Mouse (Mus musculus) adrenal gland, postnatal 4 days (tissue): Measurements from ENCODE around the gene Bcl7a. TPM values are rescaled to one million over a fixed set of nuclear protein-coding genes. Genes with fewer than 3 reads are reported as not detected.

Source experiments
- DNase-seq, 2 experiments: peaks; one replicate each; pipeline ENCODE4 v3.0.0; 2021 to 2022; ENCODE audit warnings: low spot score in 2 of 2, mixed read lengths in 2 of 2
- total RNA-seq, 2 experiments: library from RNA; stranded (reverse); gene quantifications; 2 replicates each; pipeline ENCODE4 v1.2.3; 2021

Gene Bcl7a
- total RNA-seq, 2 experiments from 2014 or later: 21.8 to 29.2 TPM

DNA sequence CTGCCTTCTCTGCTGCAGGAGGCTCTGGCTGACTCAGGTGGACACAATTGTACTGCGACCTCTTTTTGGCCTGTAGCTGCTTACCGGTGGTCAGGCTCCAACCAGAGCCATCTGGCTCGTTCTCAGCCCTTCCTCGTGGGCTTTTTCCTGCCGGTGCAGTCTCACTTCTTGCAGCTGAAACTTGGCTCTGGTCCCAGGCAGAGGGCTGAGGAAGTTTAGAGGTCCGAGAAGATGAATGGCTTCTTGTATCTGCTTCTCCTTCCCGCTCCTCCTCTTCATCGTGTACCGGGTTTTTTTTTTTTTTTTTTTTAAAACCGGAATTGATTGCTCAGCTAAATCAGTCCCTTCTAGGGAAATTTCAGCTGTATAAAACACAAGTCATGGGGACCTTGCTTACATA lies 32.9 kb downstream of the Bcl7a start:
- DNase-seq: peak in 1 of 2 experiments; percentile 46

DNA sequence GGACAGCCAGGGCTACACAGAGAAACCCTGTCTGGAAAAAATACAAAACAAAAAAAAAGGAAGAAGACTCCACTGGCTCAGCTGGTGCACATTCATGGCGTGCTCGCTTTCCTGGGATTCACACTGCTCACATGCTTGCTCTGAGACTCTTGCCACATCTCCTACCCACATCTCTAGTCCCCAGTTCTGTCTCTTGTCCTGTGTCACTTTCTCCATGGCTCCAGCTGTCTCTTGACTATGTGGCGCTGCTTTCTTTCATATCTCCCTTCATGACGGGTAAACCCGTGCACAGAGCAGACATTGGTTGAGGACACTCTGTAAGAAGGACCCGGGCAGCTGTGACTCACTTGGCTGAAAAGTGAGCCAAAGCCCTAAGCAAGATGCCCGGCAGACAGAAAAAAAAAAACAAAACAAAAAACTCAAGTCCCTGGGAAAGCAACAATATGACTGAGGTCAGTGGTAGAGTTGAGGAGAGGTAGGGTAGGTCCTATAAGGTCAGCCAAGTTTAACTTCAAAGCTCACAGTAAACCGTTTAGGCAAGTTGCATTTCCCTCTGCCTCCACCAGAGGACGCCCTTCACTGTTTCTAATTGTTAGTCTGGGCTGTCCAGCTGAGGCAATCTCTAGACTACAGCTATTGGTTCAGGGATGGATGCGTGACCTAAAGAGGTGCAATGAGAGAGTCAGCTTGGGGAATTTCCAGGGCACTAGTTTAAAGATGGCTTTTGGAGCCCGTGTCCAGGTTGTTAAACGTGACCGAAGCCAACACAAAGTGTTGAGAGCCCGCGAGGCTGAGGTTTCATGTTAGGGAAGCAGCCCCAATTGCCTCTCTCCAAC lies 33.7 kb downstream of the Bcl7a start:
- peak; percentile 57 to 63 for DNase-seq

DNA sequence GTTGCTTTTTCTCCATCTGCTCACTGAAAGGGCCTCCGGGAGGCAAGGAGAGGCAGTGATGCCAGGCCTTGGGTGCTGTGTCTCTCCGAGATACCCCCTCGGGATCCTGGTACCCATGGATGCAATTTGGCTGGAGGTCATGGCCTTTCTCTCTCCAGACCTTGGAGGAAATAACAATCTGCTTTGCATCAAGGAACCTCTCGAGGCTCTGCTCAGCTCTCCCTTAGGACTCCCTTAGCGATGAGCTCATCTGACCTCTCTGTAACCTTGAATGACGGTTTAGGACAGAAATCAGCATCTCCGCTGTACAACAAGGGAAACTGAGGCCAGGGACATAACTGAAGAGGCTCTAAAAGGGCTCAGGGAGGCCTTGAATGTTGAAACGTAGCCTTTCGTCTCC lies 35.1 kb downstream of the Bcl7a start:
- no peak for DNase-seq

DNA sequence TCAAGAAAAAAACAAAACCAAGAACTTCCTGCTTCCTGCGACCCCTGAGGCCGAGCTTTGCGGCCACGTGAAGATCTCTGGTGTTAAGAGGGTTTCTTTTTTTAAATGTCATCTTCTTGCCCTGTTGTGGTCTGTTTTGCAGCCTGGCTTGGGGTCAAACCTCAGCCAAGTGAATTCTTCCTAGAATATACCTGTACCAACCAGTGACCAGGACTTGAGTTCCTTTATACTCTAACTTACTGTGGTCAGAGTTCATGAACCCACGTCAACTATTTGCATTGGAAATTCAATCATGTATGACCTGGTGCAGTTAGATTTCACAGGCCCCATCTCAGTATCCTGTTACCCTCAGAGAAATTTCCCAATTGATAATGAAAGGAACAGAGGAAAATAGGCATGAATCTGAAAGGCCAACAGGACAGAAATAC lies 35.9 kb downstream of the Bcl7a start:
- DNase-seq: no peak

DNA sequence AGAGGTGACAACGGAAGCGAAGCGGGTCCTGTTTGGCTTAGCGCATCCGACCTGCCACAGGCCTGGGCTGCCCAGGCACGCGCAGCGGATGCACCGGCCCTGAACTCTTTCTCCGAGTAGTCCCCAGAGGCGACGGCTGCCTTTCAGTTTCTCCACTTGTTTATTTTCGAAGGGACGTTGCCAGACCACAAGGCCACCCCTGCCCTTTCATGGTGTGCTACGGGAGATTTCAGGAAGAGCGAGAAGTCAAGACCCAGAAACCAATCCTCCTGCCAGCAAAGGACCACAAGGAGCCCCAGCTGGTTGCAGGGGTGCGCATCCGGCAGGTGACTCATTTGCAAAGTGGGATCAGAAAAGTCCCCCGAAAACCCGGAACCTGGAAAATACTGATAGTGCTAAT lies 38.3 kb downstream of the Bcl7a start:
- no peak for DNase-seq

DNA sequence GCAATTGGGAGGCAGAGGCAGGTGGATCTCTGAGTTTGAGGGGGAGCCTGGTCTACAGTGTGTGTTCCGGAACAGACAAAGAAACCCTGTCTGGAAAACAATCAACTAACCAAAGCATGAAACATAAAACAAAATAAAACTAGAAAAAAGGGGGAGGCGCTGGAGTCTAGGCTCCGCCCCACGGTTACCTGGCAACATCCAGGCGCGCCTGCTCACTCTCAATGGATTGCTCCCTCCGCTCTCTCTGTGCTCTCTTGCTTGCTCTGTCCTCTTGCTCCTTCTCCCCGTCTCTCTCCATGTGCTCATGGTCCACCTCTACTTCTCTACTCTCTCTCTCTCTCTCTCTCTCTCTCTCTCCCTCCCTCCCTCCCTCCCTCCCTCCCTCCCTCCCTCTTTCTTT lies 39.1 kb downstream of the Bcl7a start:
- DNase-seq: no peak

DNA sequence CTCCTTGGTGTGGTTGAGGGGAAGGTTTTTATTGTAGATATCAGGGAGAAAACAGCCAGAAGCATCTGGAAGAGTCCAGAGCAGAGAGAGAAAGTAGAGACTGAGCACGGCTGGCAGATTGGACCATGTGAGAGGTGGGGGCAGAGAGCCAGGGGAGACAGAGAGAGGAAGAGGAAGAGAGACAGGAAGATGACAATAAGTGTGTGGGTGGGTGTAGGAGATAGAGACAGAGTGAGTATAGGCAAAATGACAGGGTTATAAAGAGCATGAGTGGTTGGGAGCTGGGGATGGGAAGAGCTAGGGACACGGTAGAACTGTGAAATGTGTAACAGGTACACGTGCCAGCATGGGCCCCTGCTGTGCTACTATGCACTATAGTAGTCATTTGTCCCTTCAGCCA lies 44.8 kb downstream of the Bcl7a start:
- DNase-seq: no peak

DNA sequence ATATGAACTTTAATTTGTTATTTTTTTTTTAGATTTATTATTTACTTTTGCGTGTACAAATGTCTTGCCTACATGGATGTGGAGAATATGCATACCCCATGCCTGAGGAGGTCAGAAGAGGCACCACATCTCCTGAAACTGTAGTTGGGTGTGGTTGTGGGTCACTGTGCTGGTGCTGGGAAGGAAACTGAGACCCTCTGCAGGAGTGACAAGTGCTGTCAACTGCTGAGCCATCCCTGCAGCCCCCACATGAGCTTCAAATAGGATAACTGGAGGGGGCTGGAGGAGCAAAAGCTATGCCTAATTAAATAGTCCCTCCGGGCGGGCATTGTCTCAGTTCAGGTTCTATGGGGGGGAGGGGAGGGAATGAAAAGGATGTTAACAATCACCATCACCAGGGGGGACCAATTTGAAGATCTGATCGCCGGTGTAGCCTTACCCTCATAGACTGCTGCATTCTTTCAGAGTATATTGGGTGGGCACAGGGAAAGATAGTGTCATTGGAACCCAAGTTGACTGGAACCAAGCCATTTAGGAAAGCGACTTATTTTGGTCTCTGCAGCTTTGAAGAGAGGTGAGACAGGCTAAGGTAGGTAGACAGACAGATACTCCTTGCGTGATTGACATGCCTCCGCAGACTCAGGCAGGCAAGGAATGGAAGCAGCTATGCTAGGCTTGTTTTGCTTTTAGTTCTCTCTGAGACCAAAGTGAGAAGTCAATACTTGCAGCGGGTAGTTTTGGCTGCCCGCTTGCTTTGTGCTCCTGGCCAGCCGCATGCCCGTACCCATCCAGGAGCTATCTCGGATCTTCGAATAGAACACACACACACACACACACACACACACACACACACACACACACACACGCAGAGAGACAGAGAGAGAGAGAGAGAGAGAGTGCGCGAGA lies 47.2 kb downstream of the Bcl7a start:
- DNase-seq: no peak

DNA sequence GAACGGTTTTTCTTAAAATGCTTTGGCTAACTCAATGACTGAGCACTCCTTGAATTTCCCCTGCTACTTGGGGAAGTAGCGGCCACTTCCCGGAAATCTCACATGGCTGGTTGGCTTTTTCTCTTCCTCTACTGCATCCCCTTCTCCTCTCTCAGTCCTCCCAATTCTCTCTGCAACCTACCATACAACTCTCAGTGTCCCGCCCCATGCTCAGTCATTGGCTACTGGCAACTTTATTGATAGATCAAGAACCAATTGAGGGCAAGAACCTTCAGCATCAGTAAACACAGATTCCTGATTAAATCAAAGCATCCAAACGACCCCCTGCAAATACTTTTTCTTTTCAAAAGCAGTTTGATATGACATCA lies 47.8 kb downstream of the Bcl7a start:
- DNase-seq: no peak

DNA sequence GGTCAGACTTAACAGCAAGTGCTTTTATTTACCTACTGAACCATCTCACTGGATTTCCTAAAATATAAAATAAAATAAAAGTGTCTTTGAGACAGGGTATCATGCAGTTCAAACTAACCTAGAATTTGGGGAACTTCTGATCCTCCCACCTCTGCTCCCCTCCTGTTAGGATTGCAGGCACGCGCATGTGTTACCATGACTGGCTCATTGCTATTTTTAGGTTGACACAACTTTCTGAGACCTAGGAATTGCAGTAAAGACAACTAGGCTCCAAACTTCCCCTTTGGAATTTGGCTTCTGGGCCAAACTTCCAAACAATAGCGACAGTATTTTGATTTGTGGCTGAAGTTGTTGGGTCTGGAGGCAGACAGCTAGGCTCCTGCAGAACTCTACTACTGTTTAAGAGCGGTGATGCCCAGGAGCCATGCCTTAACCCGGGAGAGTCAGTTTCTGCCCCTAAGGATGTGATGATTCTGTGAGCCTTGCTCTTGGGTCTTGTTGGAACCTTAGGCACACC lies 50.2 kb downstream of the Bcl7a start:
- no peak for DNase-seq

DNA sequence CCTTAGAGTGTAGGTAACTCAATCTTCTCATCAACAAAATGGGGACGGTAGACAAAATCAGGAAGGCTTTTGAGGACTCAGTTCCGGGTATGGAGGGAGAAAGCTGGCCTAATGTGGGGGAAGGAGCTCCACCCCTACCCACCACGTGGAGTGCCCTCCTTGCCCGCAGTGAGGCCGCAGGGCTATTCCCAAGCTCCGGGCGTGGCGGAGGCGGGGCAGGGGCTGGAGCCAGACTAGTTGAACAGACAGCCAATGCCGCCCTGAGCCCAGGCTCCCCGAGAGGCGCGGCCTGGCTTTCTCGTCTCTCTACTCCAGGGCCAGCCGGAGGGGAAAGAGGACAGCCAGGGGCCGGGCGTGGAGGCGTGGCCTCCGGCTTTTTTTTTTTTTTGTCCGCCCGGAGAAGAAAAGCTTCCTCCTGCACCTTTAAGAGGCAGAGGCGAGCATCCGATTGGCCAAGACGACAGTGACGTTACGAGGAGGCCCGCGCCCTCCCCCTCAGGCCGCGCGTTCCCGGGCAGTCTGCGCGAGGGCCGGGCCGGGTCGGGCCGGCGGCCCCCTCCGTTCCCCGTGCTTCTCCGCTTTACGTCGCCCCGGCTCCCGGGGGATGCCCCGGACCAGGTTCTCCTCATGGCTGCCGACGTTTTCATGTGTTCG lies 50.8 kb downstream of the Bcl7a start, which contains the start of gene Mlxip:
Mlxip (plus strand) TSS at position 496 of the 654 bp plus-strand sequence.
- DNase-seq: peak; percentile 86 to 91

DNA sequence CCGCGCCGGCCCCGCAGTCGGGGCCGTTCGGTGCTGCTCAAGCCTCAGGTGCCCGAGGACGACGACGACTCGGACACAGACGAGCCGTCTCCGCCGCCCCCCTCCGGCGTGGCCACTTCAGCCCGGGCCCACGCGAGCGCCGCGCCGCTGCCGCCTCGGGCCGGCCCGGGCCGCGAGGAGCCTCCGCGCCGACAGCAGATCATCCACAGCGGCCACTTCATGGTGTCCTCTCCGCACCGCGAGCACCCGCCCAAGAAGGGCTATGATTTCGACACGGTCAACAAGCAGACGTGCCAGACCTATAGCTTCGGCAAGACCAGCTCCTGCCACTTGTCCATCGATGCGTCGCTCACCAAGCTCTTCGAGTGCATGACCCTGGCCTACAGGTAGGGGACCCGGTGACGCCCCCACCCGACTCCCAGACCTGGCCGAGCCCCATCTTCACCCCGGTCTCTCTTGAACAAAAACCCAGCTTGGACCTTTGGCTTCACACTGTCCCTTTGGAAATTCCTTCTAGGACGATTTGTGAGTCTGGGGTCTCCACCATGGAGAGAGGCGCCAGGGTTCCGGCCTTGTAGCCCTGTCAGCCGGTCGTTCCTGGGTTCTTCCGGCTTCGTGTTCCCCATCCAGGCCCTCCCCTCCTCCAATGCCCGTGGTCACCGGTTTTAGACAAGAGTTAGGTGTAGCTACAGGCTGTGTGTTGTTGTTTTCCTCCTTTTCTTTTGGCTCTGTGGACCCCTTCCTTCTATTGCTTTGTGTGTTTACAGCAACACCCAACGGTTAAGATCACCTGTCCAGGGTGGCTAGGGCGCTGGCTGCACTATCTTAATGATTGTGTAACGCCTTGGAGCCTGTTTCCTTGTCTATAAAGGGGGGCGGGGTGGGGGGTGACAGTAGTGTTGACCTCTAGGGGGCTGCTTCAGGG lies 51.6 kb downstream of the Bcl7a start:
- DNase-seq: no peak

DNA sequence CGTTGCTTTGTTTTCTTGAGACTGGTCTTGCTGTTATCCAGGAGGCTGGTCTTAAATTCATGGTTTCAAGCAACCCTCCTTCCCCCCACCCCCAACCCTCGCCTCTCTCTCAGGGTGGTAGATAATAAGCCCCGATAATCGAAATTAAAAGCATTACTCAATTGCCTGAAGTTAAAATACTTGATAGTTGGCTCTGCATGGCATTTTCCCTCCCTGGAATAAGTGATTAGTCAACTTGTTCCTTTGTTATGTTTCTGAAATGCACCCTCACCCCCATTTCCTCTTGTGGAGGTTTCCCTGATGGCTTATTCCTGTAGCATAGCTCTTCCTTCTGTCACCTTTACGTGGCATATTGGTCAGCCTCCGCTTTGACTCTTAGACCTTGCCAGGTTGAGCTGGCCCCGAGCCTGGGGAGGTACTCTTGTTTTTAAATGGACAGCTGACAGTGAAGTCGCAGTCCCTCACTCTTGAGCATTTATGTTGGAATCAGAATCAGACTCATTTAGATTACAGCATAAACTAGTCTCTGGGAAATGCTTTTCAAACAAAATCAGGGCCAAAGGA lies 53.3 kb downstream of the Bcl7a start:
- DNase-seq: no peak

DNA sequence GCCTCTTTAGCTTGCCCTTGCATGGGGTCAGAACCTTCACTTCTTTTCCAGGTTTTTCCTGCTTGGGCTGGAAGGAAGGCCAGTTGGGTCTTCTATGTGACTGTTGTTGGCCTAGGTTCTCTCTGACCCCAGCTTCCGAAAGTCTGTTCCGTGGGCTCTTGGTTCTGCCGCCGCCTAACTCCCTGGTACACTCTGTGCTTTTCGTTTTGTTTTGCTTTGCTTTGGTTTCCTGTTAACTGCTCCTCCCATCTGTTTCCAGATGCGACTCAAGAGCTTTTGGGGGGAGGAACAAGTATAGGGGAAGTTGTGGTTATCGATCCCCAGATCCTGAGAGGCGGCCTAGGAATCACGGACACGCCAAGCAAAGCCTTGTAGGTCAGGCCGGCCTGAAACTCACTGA lies 54.2 kb downstream of the Bcl7a start:
- no peak for DNase-seq

DNA sequence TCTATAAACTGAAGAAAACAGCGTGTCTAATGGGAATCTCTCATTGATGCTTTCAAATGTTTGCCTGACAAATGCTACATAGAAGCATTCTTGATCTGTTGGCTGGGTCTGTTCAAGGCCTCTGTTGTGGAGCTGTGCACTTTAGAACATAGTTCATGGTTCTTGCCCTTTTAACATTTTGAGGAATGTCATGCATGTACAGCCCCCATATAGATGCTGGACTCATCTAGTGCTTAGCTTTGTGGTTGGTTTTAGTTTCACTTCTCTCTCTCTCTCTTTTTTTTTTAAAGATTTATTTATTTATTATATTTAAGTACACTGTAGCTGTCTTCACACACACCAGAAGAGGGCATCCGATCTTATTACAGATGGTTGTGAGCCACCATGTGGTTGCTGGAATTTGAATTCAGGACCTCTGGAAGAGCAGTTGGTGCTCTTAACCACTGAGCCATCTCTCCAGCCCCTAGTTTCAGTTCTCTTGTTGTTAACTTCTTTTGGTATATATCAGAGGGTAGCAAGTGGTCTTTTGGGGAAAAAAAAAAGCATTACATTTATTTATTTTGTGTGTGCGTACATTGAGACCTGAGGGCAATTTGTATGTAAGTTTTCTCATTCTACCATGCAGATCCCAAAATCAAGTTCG lies 55.3 kb downstream of the Bcl7a start:
- no peak for DNase-seq

DNA sequence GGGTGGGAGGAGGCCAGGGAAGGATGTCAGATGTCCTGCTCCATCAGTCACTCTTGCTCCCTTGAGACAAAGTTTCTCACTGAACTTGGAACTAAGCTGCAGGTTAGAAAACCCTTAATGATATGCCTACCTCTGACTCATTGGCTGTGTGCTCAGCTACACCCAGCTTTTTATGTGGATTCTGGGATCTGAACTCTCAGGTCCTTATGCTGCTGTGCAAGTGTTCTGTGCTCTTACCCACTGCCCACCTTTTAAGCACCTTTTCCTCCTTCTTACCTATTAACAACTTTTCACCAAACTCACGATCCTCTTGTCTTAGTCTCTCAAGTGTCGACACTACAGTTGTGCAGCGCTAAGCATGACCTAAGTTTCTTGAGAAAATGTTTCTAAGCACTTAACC lies 60.8 kb downstream of the Bcl7a start:
- DNase-seq: no peak

DNA sequence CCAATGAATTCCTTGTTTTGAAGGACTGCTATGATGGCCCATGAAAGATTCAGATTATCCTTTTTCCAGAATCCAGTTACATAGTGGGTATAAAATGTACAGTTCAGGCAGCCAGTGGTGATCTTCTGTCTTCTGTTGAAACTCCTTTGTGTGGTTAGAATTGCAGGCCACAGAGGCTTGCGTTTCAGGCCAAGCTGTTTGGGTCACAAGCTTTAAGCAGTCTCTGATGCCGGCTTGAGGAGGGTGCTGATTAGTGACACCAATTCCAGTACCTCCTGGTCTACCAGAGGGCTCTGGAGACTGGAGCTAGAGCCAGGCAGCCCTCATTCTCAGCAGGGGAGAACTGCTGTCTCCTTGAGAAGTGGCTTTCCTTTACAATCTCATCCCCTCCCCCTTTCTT lies 63.3 kb downstream of the Bcl7a start:
- no peak for DNase-seq

DNA sequence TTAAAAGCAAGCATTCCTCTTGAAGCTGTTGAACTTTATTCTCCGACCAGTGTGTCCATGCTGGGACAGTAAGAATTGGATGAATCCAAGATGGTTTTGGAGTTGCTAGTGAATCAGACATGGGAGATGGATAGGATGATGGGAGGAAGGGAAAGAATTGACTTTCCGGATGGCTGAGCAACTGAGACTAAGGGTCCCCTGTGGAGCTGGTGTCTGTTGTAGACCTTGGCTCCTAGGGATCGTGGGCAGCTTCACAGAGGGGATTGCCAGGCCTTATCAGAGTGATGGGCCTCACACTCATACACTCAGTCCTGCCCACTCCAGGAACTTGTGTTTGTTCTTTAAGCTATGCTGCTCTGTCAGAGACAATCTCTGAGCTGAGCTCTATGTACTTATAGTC lies 64.5 kb downstream of the Bcl7a start:
- no peak for DNase-seq

DNA sequence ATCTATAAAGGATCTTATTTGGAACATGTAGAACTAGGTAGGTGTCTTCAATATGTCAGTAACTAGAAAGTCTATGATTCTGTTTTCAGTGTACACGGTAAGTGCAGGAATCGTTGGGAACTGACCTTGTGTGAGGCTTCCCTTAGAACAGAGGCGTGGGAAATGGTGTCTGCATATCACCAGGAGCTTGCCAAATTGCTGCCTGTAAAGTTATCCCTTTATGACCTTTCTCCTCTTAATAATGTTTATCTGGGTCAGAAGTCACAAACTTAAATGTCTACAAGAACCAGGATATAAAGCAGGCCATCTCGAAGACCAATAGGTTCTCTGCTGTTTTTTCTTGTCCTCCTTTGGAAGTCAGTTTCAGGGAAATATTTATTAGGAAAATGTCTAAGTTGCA lies 68.6 kb downstream of the Bcl7a start:
- no peak for DNase-seq
